Mouse (Mus musculus): ENCODE data around the gene Gm11096.

GRCm38 (mm10) chr17:81468941-81469340 is 27.4 kb downstream of the Gm11096 start:
- TF ChIP-seq CTCF (IDR thresholded peaks at IDR 0.05) (no peak), POLR2A (IDR thresholded peaks at IDR 0.05; ENCODE audit: insufficient read depth, low read depth, low read length) (no peak)

Measured in heart, adult 2 months (tissue).